Mouse (Mus musculus) CH12.LX (cell line): Measurements from ENCODE around the gene Mrpl33. TPM values are rescaled to one million over a fixed set of nuclear protein-coding genes. Genes with fewer than 3 reads are reported as not detected.

ENCODE experiments used
- DNase-seq: peaks from one replicate; pipeline ENCODE4 v3.0.0-alpha.2; 2013; ENCODE audit errors: extremely low read depth
- H3K27ac ChIP-seq: 2 replicates; pipeline ENCODE4 v1.5.1; 2012; ENCODE audit warnings: low read depth, mild to moderate bottlenecking, control low read depth, moderate library complexity; ENCODE audit not compliant: insufficient read depth
- H3K27me3 ChIP-seq: replicated peaks from 2 replicates; pipeline ENCODE3; 2012; ENCODE audit warnings: inconsistent platforms
- H3K36me3 ChIP-seq, 2 experiments: replicated peaks in 1 of 2; 2 replicates each; pipeline versions ENCODE3 to v1.6.1; 2012; ENCODE audit warnings: inconsistent platforms in 1 of 2, low read length in 1 of 2, mild to moderate bottlenecking in 1 of 2, mixed read lengths in 1 of 2, moderate library complexity in 1 of 2; ENCODE audit not compliant: control insufficient read depth in 1 of 2, insufficient read depth in 1 of 2
- H3K4me1 ChIP-seq, 2 experiments: 2 replicates each; pipeline ENCODE4 v1.6.1; 2012; ENCODE audit warnings: inconsistent platforms in 1 of 2, moderate library complexity in 1 of 2; ENCODE audit not compliant: insufficient read depth in 2 of 2, control insufficient read depth in 1 of 2
- H3K4me2 ChIP-seq: 2 replicates; pipeline ENCODE4 v1.6.1; 2012; ENCODE audit warnings: low read depth, mild to moderate bottlenecking, control low read depth; ENCODE audit not compliant: poor library complexity, insufficient read depth, severe bottlenecking
- H3K4me3 ChIP-seq, 3 experiments: fragments of 150-350 bp in 1 of 3; sonication (generic) in 1 of 3; replicated peaks in 1 of 3; 2 replicates each; pipeline versions ENCODE3 to v1.5.1; 2011 to 2012; ENCODE audit warnings: low read depth in 2 of 3, low read length in 2 of 3, mild to moderate bottlenecking in 2 of 3, moderate library complexity in 2 of 3, control low read depth in 1 of 3, improper control_type of control experiment in 1 of 3, inconsistent platforms in 1 of 3, mixed read lengths in 1 of 3; ENCODE audit not compliant: poor library complexity in 1 of 3
- H3K79me2 ChIP-seq: replicated peaks from 2 replicates; pipeline ENCODE4 v1.6.1; 2012; ENCODE audit warnings: mild to moderate bottlenecking, moderate library complexity; ENCODE audit not compliant: control insufficient read depth, poor library complexity, insufficient read depth, severe bottlenecking; ENCODE audit errors: extremely low read depth
- H3K9ac ChIP-seq: 2 replicates; pipeline ENCODE4 v1.6.1; 2012; ENCODE audit warnings: low read depth, mild to moderate bottlenecking, control low read depth, moderate library complexity; ENCODE audit not compliant: insufficient read depth
- H3K9me3 ChIP-seq: replicated peaks from 2 replicates; pipeline ENCODE3; 2012; ENCODE audit warnings: low read length, inconsistent platforms, mixed read lengths
- BHLHE40 ChIP-seq: IDR thresholded peaks from 2 replicates; pipeline ENCODE4 v1.6.1; 2011; ENCODE audit warnings: mild to moderate bottlenecking, low read depth, low read length, improper control_type of control experiment
- CHD1 ChIP-seq: IDR thresholded peaks from 2 replicates; pipeline ENCODE4 v1.6.1; 2012; ENCODE audit warnings: low read depth, low read length, improper control_type of control experiment, inconsistent platforms
- CHD2 ChIP-seq: IDR thresholded peaks from 2 replicates; pipeline ENCODE4 v1.6.1; 2011; ENCODE audit warnings: low read length, improper control_type of control experiment
- E2F4 ChIP-seq: IDR thresholded peaks from 2 replicates; pipeline ENCODE4 v1.6.1; 2011; ENCODE audit warnings: low read depth, low read length, improper control_type of control experiment; ENCODE audit not compliant: insufficient replicate concordance
- EP300 ChIP-seq: IDR thresholded peaks from 2 replicates; pipeline ENCODE4 v1.6.1; 2011; ENCODE audit warnings: low read length, improper control_type of control experiment
- GABPA ChIP-seq: IDR thresholded peaks from 2 replicates; pipeline ENCODE4 v1.6.1; 2012; ENCODE audit warnings: low read depth, low read length, improper control_type of control experiment, inconsistent platforms; ENCODE audit not compliant: insufficient replicate concordance
- HCFC1 ChIP-seq: IDR thresholded peaks from 2 replicates; pipeline ENCODE4 v1.6.1; 2012; ENCODE audit warnings: low read depth, mild to moderate bottlenecking, inconsistent platforms, low read length, improper control_type of control experiment
- IRF4 ChIP-seq: IDR thresholded peaks from 2 replicates; pipeline ENCODE4 v1.6.1; 2014; ENCODE audit warnings: low read depth, mild to moderate bottlenecking, inconsistent platforms, low read length, improper control_type of control experiment
- JUN ChIP-seq: IDR thresholded peaks from 2 replicates; pipeline ENCODE4 v1.6.1; 2011; ENCODE audit warnings: low read depth, mild to moderate bottlenecking, low read length, improper control_type of control experiment, moderate library complexity; ENCODE audit not compliant: insufficient read depth
- MAFK ChIP-seq: IDR thresholded peaks from 2 replicates; pipeline ENCODE4 v1.6.1; 2011; ENCODE audit warnings: low read length, improper control_type of control experiment; ENCODE audit not compliant: insufficient replicate concordance
- MAX ChIP-seq: IDR thresholded peaks from 2 replicates; pipeline ENCODE4 v1.6.1; 2011; ENCODE audit warnings: low read length, improper control_type of control experiment
- MAZ ChIP-seq: IDR thresholded peaks from 2 replicates; pipeline ENCODE4 v1.6.1; 2012; ENCODE audit warnings: low read depth, mild to moderate bottlenecking, inconsistent platforms, low read length, improper control_type of control experiment, moderate library complexity
- MEF2A ChIP-seq: IDR thresholded peaks from 2 replicates; pipeline ENCODE4 v1.6.1; 2014; ENCODE audit warnings: low read depth, mild to moderate bottlenecking, inconsistent platforms, low read length, improper control_type of control experiment, borderline replicate concordance
- MXI1 ChIP-seq: IDR thresholded peaks from 2 replicates; pipeline ENCODE4 v1.6.1; 2011; ENCODE audit warnings: mild to moderate bottlenecking, low read depth, low read length, improper control_type of control experiment
- MYC ChIP-seq: IDR thresholded peaks from 2 replicates; pipeline ENCODE4 v1.6.1; 2011; ENCODE audit warnings: low read depth, mild to moderate bottlenecking, improper control_type of control experiment, low read length
- NRF1 ChIP-seq: IDR thresholded peaks from 2 replicates; pipeline ENCODE4 v1.6.1; 2014; ENCODE audit warnings: low read depth, mild to moderate bottlenecking, inconsistent platforms, low read length, improper control_type of control experiment, moderate library complexity
- PAX5 ChIP-seq: IDR thresholded peaks from 2 replicates; pipeline ENCODE4 v1.6.1; 2012; ENCODE audit warnings: low read length, inconsistent platforms, mixed read lengths
- RAD21 ChIP-seq: IDR thresholded peaks from 2 replicates; pipeline ENCODE4 v1.6.1; 2011; ENCODE audit warnings: low read depth, mild to moderate bottlenecking, low read length, improper control_type of control experiment, moderate library complexity
- SIN3A ChIP-seq: IDR thresholded peaks from 2 replicates; pipeline ENCODE4 v1.6.1; 2012; ENCODE audit warnings: low read length, improper control_type of control experiment, inconsistent platforms
- TCF12 ChIP-seq: IDR thresholded peaks from 2 replicates; pipeline ENCODE4 v1.6.1; 2014; ENCODE audit warnings: low read depth, mild to moderate bottlenecking, inconsistent platforms, low read length, improper control_type of control experiment
- UBTF ChIP-seq: IDR thresholded peaks from 2 replicates; pipeline ENCODE4 v1.6.1; 2012; ENCODE audit warnings: low read depth, mild to moderate bottlenecking, inconsistent platforms, low read length, improper control_type of control experiment, moderate library complexity
- USF1 ChIP-seq: IDR thresholded peaks from 2 replicates; pipeline ENCODE4 v1.6.1; 2014; ENCODE audit warnings: low read depth, mild to moderate bottlenecking, inconsistent platforms, low read length, improper control_type of control experiment
- ZC3H11A ChIP-seq: IDR thresholded peaks from 2 replicates; pipeline ENCODE4 v1.6.1; 2012; ENCODE audit warnings: low read depth, mild to moderate bottlenecking, inconsistent platforms, low read length, improper control_type of control experiment
- ZKSCAN1 ChIP-seq: IDR thresholded peaks from 2 replicates; pipeline ENCODE4 v1.6.1; 2012; ENCODE audit warnings: low read depth, inconsistent platforms, low read length, improper control_type of control experiment, borderline replicate concordance
- dilution Hi-C: fragments of 300-500 bp; cut with MboI; formaldehyde crosslinking; loops from 2 replicates; pipeline ENCODE4 v1.14.3; 2020; ENCODE audit warnings: low sequenced_read_pairs; ENCODE audit not compliant: extremely low pct_unique_long_range_greater_than_20kb, extremely low pct_ligation_motif_present
- in situ Hi-C: fragments of 300-500 bp; cut with MboI; formaldehyde crosslinking; loops from 3 replicates; pipeline ENCODE4 v1.14.3; 2019; ENCODE audit warnings: low sequenced_read_pairs, low pct_ligation_motif_present, low pct_unique_long_range_greater_than_20kb, mixed read lengths
- polyA plus RNA-seq: library from polyadenylated mRNA; unstranded; fragments of >175 nt; gene quantifications from 2 replicates; pipeline ENCODE4 v1.2.1, GENCODE M21; 2012; ENCODE audit warnings: low read depth; ENCODE audit not compliant: insufficient read length
- total RNA-seq, 2 experiments: library from RNA; depleted of rRNA; stranded (reverse); fragments of 300-350 nt in 1 of 2; fragments of >200 nt in 1 of 2; gene quantifications; 2 replicates each; pipeline ENCODE4 v1.2.3; 2012 to 2014

Gene Mrpl33
- total and polyA plus RNA-seq, 3 experiments: 114 to 336 (median 168) TPM

DNA sequence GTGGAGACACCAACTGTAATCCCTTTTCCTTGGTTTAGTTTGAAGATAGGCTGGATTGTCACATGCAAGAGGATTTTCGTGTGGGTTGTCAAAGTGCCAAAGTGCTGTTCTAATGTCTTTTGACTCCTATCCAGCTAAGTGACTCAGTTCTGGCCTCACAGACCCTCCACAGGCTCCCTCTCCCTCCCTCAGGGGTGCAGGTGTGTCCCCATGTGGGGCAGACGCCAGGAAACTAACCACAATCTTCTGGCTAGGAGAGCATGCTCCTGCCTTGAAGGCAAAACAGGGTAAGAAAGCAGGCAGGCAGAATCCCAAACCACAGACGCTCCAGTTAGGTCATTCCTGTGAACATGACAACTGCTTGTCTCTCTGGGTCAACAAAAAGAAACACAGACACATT, 9.4 kb downstream of the Mrpl33 start:
- no peak for DNase-seq
- Histone ChIP-seq H3K27me3 (no peaks in the 10 kb centered on the region), H3K4me1 (peaks cover 6 to 16% of the 10 kb centered on the region in 2 experiments; a peak in 2 of 4 replicates), H3K9ac (no peak overlapping the region), H3K36me3 (no peaks in the 10 kb centered on the region), H3K27ac (no peak overlapping the region), H3K4me2 (no peak overlapping the region), H3K4me3 (no peak overlapping the region), H3K79me2 (no peaks in the 10 kb centered on the region), H3K9me3 (no peaks in the 10 kb centered on the region)
- in situ Hi-C loops (no loop called here), dilution Hi-C loops (no loop called here)
- TF ChIP-seq SIN3A (no peak), BHLHE40 (no peak), E2F4 (no peak), ZC3H11A (no peak), MAZ (no peak), PAX5 (no peak), CHD1 (no peak), EP300 (no peak)

DNA sequence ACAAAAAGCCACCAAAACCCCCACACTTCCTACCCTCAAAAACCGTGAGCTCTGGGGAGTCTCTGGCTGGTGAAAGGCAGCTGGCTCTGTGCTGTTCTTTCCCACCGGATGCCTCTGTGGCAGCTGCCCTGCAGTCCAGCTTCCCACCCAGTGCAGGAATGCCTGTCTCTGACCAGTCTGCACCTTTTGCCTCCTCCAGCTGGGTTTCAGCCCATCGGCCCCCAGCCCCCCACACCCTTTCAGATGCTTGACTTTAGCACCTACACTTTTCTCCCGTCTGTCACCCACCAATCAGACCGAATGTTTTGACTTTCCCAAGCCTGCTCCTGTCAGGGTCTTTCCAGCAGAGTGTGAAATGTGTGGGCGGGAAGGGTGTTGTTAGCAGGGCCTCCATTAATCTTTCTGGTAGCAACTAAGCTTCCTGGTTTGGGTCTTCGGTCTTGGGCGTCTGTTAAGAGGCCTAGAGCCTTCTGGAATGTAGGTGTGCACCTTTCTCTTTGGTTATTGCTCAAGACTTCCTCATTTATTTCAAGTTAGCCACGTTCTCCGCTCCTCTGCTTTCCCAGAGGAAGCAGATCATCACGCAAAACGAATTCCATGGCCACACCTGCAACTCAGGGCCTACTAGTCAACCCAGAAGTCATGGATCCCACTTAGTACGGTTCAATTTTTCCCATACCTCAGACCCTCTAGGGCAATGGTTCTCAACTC, 13.8 kb downstream of the Mrpl33 start:
- Histone ChIP-seq H3K4me3 (no peak overlapping the region), H3K36me3 (peaks cover 0 to 5% of the 10 kb centered on the region in 2 experiments), H3K4me1 (peaks cover 6 to 14% of the 10 kb centered on the region in 2 experiments), H3K27ac (no peak overlapping the region), H3K27me3 (no peaks in the 10 kb centered on the region), H3K9me3 (no peaks in the 10 kb centered on the region), H3K9ac (no peak overlapping the region), H3K4me2 (no peak overlapping the region), H3K79me2 (peaks cover 6% of the 10 kb centered on the region; the same call in 1 of the 2 replicates)
- dilution Hi-C loops (no loop called here), in situ Hi-C loops (no loop called here)
- no peak for DNase-seq
- TF ChIP-seq JUN: no peak
- TF ChIP-seq UBTF: no peak
- TF ChIP-seq IRF4: no peak
- no peak for TF ChIP-seq BHLHE40
- no peak for TF ChIP-seq PAX5
- no peak for TF ChIP-seq MXI1
- no peak for TF ChIP-seq HCFC1
- no peak for TF ChIP-seq TCF12
- TF ChIP-seq GABPA: no peak
- TF ChIP-seq CHD2: no peak
- TF ChIP-seq USF1: no peak
- TF ChIP-seq RAD21: no peak
- TF ChIP-seq MYC: no peak
- no peak for TF ChIP-seq MEF2A
- no peak for TF ChIP-seq ZKSCAN1
- TF ChIP-seq NRF1: no peak
- TF ChIP-seq MAFK: no peak
- TF ChIP-seq ZC3H11A: no peak
- TF ChIP-seq MAX: no peak
- TF ChIP-seq, all 38 proteins: peak for 0
